Mouse (Mus musculus) midbrain, embryonic 10.5 days (tissue): Measurements from ENCODE around the gene Flrt2. TPM values are rescaled to one million over a fixed set of nuclear protein-coding genes. Genes with fewer than 3 reads are reported as not detected.

Experiments
- DNase-seq: peaks from one replicate; pipeline ENCODE4 v3.0.0-alpha.2; 2017; ENCODE audit warnings: low spot score
- H3K27ac ChIP-seq: fragments of 300-500 bp; sonication (generic); replicated peaks from 2 replicates; pipeline ENCODE4 v1.5.1; 2016; ENCODE audit warnings: mild to moderate bottlenecking
- H3K27me3 ChIP-seq: fragments of 300-500 bp; sonication (generic); 2 replicates; pipeline ENCODE4 v1.6.1; 2016; ENCODE audit warnings: low read depth, mild to moderate bottlenecking; ENCODE audit not compliant: poor library complexity, severe bottlenecking
- H3K36me3 ChIP-seq: fragments of 300-500 bp; sonication (generic); 2 replicates; pipeline ENCODE4 v1.6.1; 2016; ENCODE audit warnings: mild to moderate bottlenecking, moderate library complexity
- H3K4me1 ChIP-seq: fragments of 300-500 bp; sonication (generic); 2 replicates; pipeline ENCODE4 v1.6.1; 2016
- H3K4me3 ChIP-seq: fragments of 300-500 bp; sonication (generic); 2 replicates; pipeline ENCODE4 v1.5.1; 2016; ENCODE audit warnings: mild to moderate bottlenecking, moderate library complexity
- H3K9me3 ChIP-seq: fragments of 300-500 bp; sonication (generic); replicated peaks from 2 replicates; pipeline ENCODE4 v1.6.1; 2016; ENCODE audit warnings: mild to moderate bottlenecking
- WGBS: fragments of 180-500 bp; shearing (Covaris S2); methylation state at CpG from one replicate; pipeline ENCODE4 v1.1.7; 2016; 5-methylcytosine and 5-hydroxymethylcytosine counted together
- polyA plus RNA-seq: library from polyadenylated mRNA; unstranded; fragments of >200 nt; fragmentation: Nextera tagmentation; extraction: Ambion mirVana; gene quantifications from 2 replicates; pipeline ENCODE4 v1.2.1, GENCODE M21; 2016

Gene Flrt2
- polyA plus RNA-seq, 1 experiment from 2014 or later: 30.1 TPM

DNA sequence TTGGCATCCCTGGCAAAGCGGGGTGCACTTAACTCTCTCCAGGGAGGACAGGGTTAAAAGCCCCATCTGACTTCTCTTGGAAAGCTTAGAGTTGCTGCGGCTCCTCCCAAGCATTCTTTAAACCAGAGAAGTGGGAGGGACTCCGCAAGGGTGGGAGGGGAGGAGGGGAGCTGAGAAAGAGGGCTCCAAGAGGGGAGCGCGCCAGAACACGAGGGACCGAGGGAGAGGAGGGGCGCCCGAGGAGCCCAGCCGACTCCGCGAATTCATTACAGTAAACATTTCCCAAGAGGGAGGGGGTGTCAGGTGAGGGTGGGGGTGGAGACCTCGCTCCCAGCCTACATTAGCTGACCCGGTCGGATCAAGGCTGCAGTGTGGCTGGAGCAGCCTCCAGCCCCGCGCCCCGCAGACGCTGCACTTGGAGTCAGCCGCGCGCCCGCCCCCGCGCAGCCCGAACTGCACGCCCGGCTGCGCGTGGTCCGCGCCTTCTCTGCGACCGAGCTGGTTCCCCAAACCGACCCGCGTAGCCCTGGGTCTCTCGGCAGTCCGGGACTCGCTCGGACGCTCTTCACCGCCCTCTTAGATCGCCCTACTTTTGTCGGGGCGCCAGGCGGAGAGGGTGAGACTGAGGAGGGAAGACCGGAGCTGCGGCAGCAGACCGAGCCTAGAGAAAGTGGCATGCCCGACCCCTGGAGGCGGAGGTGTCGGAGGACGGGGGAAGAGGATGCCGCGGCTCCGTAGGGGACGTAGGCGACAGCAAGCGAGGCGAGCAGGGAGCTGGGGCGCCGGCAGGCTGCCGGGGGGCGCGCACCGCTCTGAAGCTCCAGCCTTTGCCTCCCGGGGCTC lies 3.2 kb downstream of the Flrt2 start:
- DNase-seq: peak; percentile 90
- peak overlapping the region; percentile 92 for H3K27ac ChIP-seq
- no peaks in the 10 kb centered on the region for H3K36me3 ChIP-seq
- under 1% methylated on average over 62 of the region's 68 CpGs for WGBS
- peak overlapping the region; percentile 75 for H3K4me3 ChIP-seq
- no peaks in the 10 kb centered on the region for H3K9me3 ChIP-seq
- peaks cover 54% of the 10 kb centered on the region for H3K4me1 ChIP-seq
- peaks cover 63% of the 10 kb centered on the region for H3K27me3 ChIP-seq

GRCm38 (mm10) chr12:95695834-95696521 lies 4.0 kb downstream of the Flrt2 start:
- H3K27ac ChIP-seq: peak overlapping the region; percentile 92
- peak overlapping the region; percentile 75 for H3K4me3 ChIP-seq
- WGBS: 1% methylated on average over 24 of the region's 28 CpGs
- DNase-seq: no peak
- H3K27me3 ChIP-seq: peaks cover 58% of the 10 kb centered on the region
- no peaks in the 10 kb centered on the region for H3K36me3 ChIP-seq
- no peaks in the 10 kb centered on the region for H3K9me3 ChIP-seq
- H3K4me1 ChIP-seq: peaks cover 54% of the 10 kb centered on the region

GRCm38 (mm10) chr12:95696522-95697025 lies 4.5 kb downstream of the Flrt2 start:
- under 1% methylated on average over 6 of the region's 6 CpGs for WGBS
- Histone ChIP-seq H3K36me3 (no peaks in the 10 kb centered on the region), H3K4me1 (peaks cover 52% of the 10 kb centered on the region), H3K9me3 (no peaks in the 10 kb centered on the region), H3K27ac (peak overlapping the region; percentile 92), H3K4me3 (peak overlapping the region; percentile 75), H3K27me3 (peaks cover 52% of the 10 kb centered on the region)
- peak; percentile 25 for DNase-seq

DNA sequence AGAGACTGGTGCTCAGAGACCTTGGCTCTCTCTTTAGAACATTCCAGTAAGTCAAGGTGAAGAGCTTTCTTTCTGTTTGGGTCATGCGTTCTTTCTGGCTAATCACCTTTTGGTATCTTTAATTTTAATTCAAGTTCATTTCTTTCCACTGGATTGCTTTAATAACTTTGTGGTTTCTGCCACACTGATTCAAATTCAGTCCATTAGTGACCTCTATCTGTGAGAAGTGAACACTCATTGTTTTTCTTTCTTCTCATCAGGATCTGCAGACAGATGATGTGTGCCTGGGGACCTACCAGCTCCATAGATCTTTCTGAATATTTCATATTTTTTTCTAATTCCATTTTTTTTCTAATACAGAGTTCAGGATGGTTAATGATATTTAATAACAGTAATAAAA lies 6.5 kb downstream of the Flrt2 start:
- Histone ChIP-seq H3K27me3 (peaks cover 32% of the 10 kb centered on the region), H3K4me3 (peak overlapping the region; percentile 75; the same call in 1 of the 2 replicates), H3K4me1 (peaks cover 33% of the 10 kb centered on the region), H3K9me3 (no peaks in the 10 kb centered on the region), H3K27ac (no peak overlapping the region), H3K36me3 (no peaks in the 10 kb centered on the region)
- WGBS: 60% methylated on average over 1 of the region's 1 CpGs
- DNase-seq: no peak

- Histone ChIP-seq H3K36me3 (no peaks in the 10 kb centered on the region), H3K4me1 (peaks cover 21% of the 10 kb centered on the region), H3K27ac (no peak overlapping the region), H3K9me3 (no peaks in the 10 kb centered on the region), H3K4me3 (no peak overlapping the region), H3K27me3 (peaks cover 23% of the 10 kb centered on the region)
- 74% methylated on average over 2 of the region's 2 CpGs for WGBS
- DNase-seq: no peak
These were observed 8.7 kb downstream of the Flrt2 start for GRCm38 (mm10) chr12:95700746-95701145.

DNA sequence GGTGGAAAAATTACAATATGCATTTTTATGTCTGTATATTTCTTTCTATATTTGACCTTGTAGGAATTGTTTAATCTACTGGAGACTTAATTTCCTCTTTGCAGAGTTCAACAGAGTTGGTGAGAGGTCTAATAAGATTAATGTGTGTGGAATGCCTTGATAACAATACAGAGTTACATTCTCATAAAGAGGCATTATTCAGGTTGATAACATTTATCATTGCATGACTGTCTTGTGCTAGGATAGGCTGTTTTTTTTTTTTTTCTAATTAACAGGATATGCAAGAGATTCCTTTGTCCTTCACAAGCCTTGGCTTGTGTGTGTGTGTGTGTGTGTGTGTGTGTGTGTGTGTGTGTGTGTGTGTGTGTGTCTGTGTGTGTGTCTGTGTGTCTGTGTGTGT lies 9.6 kb downstream of the Flrt2 start:
- Histone ChIP-seq H3K9me3 (no peaks in the 10 kb centered on the region), H3K36me3 (no peaks in the 10 kb centered on the region), H3K27ac (no peak overlapping the region), H3K27me3 (peaks cover 21% of the 10 kb centered on the region), H3K4me3 (no peak overlapping the region), H3K4me1 (peaks cover 15% of the 10 kb centered on the region)
- no peak for DNase-seq

DNA sequence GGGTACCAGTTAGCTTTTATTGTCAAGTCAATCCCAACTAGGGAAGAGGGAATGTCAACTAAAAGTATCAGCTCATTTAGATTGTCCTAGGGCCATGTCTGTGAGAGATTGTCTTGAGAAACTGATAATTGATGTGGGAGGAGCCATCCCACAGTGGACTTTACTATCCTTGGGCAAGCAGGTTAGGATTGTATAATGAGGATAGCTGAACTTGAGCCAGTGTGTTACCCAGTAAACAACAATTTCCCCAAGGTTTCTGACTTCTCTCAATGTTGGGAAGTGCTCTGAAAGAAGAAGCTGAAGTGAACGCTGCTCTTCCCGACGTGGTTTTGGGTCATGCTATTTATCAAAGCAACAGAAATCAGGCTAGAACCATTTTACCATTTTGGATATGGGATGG lies 13.0 kb downstream of the Flrt2 start:
- no peaks in the 10 kb centered on the region for H3K4me1 ChIP-seq
- no peaks in the 10 kb centered on the region for H3K9me3 ChIP-seq
- H3K4me3 ChIP-seq: no peak overlapping the region
- H3K27me3 ChIP-seq: no peaks in the 10 kb centered on the region
- DNase-seq: no peak
- no peak overlapping the region for H3K27ac ChIP-seq
- no peaks in the 10 kb centered on the region for H3K36me3 ChIP-seq
- WGBS: 93% methylated on average over 3 of the region's 3 CpGs

DNA sequence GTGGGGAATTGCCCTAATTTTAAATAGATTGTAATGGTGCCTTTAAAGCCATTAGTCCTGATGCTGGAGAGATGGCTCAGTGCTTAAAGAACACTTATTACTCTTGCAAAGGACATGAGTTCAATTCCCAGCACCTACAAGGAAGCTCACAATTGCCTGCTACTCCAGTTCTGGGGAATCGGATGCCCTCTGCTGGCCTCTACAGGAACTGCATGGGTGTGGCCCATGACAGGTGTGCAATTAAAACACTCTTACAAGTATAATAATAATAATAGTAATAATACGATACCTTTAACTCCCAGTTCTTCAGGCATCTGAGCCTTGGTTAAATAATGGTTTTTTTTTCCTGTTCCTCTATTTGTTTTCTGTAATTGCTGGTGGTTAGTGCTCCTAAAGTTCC lies 31.2 kb downstream of the Flrt2 start:
- Histone ChIP-seq H3K27ac (no peak overlapping the region), H3K36me3 (no peaks in the 10 kb centered on the region), H3K4me1 (no peaks in the 10 kb centered on the region), H3K4me3 (no peak overlapping the region), H3K27me3 (no peaks in the 10 kb centered on the region), H3K9me3 (no peaks in the 10 kb centered on the region)
- WGBS: 91% methylated on average over 2 of the region's 2 CpGs
- DNase-seq: no peak

DNA sequence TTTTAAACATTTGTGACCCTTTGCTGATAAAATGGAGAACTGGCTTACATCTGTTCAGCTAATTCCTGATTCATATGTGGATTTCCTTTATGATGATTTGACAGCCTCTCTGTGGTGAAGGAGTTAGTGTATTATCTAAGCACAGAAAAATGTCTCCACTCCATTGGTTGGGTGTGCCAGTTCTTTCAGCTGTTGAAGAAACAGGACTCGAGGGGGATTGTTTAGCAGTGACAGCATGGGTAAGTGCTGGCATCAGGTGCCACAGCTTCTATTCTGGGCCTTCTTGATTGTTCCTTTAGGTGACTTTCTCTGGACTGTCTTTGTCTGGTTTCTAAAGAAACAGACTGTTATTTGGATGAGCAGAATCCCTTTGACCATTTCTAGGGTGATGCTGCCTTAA lies 42.0 kb downstream of the Flrt2 start:
- Histone ChIP-seq H3K4me3 (no peak overlapping the region), H3K4me1 (peaks cover 18% of the 10 kb centered on the region), H3K27me3 (no peaks in the 10 kb centered on the region), H3K36me3 (no peaks in the 10 kb centered on the region), H3K9me3 (no peaks in the 10 kb centered on the region), H3K27ac (no peak overlapping the region)
- 78% methylated on average over 1 of the region's 1 CpGs for WGBS
- DNase-seq: no peak

- 80% methylated on average over 8 of the region's 8 CpGs for WGBS
- H3K27ac ChIP-seq: no peak overlapping the region
- no peaks in the 10 kb centered on the region for H3K36me3 ChIP-seq
- no peak for DNase-seq
- H3K4me1 ChIP-seq: peaks cover 18% of the 10 kb centered on the region
- H3K4me3 ChIP-seq: no peak overlapping the region
- H3K27me3 ChIP-seq: no peaks in the 10 kb centered on the region
- no peaks in the 10 kb centered on the region for H3K9me3 ChIP-seq
These were observed 45.5 kb downstream of the Flrt2 start for GRCm38 (mm10) chr12:95737571-95737970.

- Histone ChIP-seq H3K27ac (no peak overlapping the region; the same call in 1 of the 2 replicates), H3K36me3 (no peaks in the 10 kb centered on the region), H3K27me3 (no peaks in the 10 kb centered on the region), H3K4me3 (no peak overlapping the region), H3K4me1 (peaks cover 18% of the 10 kb centered on the region), H3K9me3 (no peaks in the 10 kb centered on the region)
- 86% methylated on average over 5 of the region's 5 CpGs for WGBS
- DNase-seq: no peak
These were observed 46.0 kb downstream of the Flrt2 start for GRCm38 (mm10) chr12:95738031-95738430.

DNA sequence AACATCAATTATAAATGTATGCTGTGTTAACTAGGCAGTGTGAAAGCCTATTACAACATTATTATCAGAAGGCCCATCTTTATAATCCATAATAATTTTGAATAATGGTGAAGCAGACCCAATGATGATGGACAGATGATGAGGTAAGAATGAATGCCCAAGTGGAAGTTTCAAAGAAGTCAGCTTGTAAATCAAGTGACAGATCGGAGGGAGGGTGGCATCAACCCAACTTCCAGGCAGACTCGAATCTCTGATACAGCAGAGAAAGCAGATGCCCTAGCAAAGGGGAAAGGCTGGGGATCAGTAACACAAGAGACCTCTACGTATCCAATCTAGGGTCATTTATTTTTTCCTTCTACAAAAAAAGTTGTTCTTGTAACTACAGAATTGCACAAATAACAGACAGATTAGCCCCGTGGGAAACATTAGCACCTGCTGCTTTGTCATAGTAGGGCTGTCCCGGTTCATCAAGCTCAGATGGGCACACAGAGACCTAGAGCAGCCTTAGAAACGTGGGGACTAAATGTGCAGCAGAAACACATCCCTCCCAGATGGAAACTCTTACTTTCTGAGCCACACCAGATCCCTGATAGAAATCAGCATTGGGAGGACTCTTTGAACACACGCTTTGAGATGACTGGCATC lies 46.6 kb downstream of the Flrt2 start:
- H3K27me3 ChIP-seq: no peaks in the 10 kb centered on the region
- 68% methylated on average over 7 of the region's 7 CpGs for WGBS
- no peaks in the 10 kb centered on the region for H3K36me3 ChIP-seq
- no peak overlapping the region for H3K4me3 ChIP-seq
- H3K9me3 ChIP-seq: no peaks in the 10 kb centered on the region
- peaks cover 18% of the 10 kb centered on the region for H3K4me1 ChIP-seq
- no peak overlapping the region for H3K27ac ChIP-seq
- no peak for DNase-seq
